Mouse (Mus musculus) megakaryocyte, adult 5-6 weeks (primary cell): ENCODE measurements around the gene Pim1. TPM values are rescaled to one million over a fixed set of nuclear protein-coding genes. Genes with fewer than 3 reads are reported as not detected.
"Not testable (repeated sequence)": the region's sequence is repeated elsewhere in the genome, so short reads cannot be mapped to it uniquely, and the experiment has no call there.

Experiments
- ATAC-seq: 2 replicates; pipeline ENCODE4 v1.8.0; 2016; ENCODE audit warnings: mild to moderate bottlenecking, inconsistent platforms; ENCODE audit not compliant: poor library complexity, severe bottlenecking
- total RNA-seq, 2 experiments: library from RNA; stranded (forward) in 1 of 2; stranded (reverse) in 1 of 2; fragments of 153-499, 151-499 nt in 1 of 2; fragments of 221-1000, 200-1000 nt in 1 of 2; gene quantifications; 2 replicates each; pipeline versions ENCODE4 v1.2.3 to v1.2.4; 2015 to 2017

Pim1 gene
- total RNA-seq, 2 experiments from 2014 or later, result 66.9 to 155 TPM

DNA sequence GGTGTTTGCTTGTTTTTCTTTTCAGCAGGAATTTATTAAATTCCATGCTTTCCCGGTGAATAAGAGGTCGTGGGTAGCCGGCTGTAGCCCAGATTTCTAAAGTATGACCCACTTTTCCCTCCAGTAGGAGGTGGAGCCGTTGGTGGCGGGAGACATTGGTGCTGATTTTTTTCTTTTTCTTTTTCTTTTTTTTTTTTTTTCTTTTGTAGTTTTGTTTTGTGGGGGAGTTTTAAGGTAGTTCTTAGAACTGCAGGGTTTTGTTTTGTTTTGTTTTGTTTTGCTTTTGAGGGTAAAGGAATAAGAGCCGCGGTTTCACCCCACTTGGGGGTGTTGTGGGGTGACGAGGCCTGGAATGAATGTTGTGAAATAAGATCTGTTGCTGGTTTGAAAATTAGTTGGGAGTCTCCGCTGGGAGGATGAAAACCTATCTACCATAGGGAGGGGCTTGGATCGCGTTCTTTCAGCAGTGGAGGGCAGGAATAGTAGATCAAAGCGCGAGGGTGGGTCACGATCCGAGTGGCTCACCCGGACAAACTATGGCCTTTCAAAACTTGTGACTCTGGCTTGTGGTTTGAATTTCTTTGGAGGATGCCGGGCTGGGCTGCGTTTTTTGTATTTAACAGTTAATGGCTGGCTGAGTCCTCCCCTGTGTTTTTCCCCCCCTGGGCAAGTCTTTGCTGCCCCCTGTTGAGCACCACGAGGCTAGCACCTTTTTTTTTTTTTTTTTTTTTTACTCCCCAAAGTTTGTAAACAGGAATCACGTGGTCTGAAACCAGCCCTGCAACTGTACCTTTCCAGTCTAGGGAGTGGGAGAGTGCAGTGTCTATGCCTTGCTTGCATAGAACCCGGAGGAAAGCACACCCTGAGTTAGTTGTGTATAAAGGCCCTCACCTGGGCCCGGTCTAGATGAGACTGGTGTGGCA lies 2.0 kb downstream of the Pim1 start:
- ATAC-seq, result peak; percentile 24

GRCm38 (mm10) chr17:29493461-29493980 lies 3.0 kb downstream of the Pim1 start:
- ATAC-seq, result no peak

DNA sequence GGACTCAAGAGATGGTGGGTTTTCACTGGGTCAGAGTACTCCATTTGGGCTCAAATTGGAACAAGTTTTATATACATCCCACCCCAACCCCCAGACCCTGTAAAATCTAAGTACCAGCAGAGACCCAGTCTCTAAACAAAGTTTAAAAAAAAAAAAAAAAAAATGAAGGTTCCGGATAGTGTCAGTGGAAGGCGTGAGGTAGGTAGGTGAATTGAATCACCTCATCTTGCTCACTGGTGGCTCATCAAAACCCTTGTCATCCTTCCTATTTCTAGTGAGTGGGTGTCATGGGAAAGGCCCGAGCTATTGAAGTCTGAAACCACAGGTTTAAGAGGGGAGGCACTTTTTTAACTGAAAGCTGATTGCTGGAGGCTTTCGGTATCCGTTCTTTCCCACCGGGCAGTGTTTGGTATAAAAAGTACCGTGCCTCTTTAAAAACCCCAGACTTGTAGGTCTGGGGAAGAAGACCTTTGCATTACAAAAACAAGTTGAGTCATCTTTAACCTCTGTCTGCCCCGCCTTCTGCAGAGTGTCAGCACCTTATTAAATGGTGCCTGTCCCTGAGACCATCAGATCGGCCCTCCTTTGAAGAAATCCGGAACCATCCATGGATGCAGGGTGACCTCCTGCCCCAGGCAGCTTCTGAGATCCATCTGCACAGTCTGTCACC lies 3.6 kb downstream of the Pim1 start:
- no peak for ATAC-seq

- no peak for ATAC-seq
These were observed 4.2 kb downstream of the Pim1 start for GRCm38 (mm10) chr17:29494732-29495076.

DNA sequence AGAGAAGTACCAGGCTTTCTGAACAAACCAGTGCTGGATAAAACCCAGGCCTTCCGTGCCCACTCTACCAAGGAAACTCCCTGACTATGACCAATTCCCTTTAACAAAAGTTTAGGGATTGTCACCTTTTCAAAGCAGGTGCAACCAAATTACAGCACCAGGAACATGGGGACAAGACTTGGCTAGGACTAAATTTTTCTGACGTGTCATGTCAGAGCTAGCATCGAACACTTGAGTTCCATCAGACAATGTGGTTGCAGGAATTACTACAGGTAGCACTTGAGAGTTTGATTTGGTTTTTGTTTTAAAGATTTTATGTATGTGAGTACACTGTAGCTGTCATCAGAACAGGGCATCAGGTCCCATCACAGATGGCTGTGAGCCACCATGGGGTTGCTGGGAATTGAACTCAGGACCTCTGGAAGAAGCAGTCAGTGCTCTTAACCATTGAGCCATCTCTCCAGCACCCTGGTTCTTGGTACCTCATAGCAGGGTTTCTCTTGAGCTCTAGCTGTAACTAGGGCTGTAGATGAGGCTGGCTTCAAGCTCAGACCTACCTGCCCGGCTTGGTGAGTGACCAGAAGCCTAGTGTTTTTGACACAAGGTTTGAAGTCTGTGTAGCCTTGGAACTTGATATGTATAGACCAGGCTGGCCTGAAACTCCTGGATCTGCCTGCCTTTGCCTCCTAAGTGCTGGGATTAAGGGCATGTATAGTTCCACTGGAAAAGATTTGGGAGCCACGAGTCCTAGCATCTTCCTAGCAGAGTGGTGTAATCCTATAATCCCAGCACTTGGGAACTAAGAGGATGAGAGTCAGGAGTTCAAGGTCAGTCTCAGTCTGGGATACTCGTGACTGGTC lies 5.9 kb downstream of the Pim1 start:
- no peak for ATAC-seq

GRCm38 (mm10) chr17:29497071-29497354 lies 6.5 kb downstream of the Pim1 start:
- ATAC-seq, result no peak

DNA sequence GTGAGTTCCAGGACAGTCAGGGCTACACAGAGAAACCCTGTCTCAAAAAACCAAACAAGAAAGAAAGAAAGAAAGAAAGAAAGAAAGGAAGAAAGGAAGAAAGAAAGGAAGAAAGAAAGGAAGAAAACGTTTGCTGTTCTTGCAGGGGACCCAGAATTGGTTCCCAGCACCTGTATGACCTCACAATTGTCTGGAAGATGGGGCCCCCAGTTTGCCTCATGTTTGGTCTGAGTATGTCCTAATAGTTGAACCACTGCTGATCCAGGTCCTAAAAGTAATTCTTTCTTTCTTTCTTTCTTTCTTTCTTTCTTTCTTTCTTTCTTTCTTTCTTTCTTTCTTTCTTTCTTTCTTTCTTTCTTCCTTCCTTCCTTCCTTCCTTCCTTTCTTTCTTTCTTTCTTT lies 6.9 kb downstream of the Pim1 start:
- ATAC-seq, result not testable (repeated sequence)

- peak; percentile 64 for ATAC-seq
These were observed 7.5 kb downstream of the Pim1 start for GRCm38 (mm10) chr17:29498028-29498427.

DNA sequence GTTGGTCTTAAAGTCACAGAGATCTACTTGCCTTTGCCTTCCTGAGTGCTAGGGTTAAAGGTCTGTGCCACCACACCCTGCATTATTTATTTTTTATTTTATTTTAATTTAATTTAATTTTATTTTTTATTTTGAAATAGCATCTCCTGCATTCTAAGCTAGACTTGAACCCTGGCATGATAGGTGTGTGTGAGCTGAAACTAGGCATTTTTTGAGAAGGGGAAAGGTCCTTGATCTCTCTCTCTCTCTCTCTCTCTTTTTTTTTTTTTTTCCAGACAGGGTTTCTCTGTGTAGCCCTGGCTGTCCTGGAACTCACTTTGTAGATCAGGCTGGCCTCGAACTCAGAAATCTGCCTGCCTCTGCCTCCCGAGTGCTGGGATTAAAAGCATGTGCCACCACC lies 8.4 kb downstream of the Pim1 start:
- not testable (repeated sequence) for ATAC-seq

- ATAC-seq, result no peak
These were observed 9.0 kb downstream of the Pim1 start for GRCm38 (mm10) chr17:29499511-29499910.

DNA sequence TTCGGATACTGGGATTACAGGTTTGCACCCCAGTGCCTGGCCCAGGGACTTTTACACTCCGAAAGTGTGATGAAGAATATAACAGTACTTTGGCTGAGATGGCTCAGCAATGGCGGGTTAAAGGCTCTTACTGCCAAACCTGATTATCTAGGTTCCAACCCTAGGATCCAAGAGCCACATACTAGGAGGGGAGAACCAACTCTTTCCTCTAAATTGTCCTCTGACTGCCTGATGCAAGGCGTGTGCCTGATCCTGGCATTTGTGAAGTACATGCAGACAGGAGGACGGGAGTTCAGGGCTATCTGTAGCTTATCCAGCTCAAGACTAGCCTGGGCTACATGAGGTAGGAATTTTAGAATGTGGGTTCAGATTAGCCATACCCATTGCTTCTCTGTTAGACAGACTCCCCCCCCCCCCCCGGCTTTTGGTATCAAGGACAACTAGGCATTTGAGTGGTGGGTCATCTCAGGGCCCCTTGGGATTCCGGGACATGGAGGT lies 9.7 kb downstream of the Pim1 start:
- no peak for ATAC-seq

GRCm38 (mm10) chr17:29500802-29501469 lies 10.4 kb downstream of the Pim1 start:
- peak; percentile 66 for ATAC-seq

- ATAC-seq, result no peak
These were observed 11.6 kb downstream of the Pim1 start for GRCm38 (mm10) chr17:29502005-29502668.

DNA sequence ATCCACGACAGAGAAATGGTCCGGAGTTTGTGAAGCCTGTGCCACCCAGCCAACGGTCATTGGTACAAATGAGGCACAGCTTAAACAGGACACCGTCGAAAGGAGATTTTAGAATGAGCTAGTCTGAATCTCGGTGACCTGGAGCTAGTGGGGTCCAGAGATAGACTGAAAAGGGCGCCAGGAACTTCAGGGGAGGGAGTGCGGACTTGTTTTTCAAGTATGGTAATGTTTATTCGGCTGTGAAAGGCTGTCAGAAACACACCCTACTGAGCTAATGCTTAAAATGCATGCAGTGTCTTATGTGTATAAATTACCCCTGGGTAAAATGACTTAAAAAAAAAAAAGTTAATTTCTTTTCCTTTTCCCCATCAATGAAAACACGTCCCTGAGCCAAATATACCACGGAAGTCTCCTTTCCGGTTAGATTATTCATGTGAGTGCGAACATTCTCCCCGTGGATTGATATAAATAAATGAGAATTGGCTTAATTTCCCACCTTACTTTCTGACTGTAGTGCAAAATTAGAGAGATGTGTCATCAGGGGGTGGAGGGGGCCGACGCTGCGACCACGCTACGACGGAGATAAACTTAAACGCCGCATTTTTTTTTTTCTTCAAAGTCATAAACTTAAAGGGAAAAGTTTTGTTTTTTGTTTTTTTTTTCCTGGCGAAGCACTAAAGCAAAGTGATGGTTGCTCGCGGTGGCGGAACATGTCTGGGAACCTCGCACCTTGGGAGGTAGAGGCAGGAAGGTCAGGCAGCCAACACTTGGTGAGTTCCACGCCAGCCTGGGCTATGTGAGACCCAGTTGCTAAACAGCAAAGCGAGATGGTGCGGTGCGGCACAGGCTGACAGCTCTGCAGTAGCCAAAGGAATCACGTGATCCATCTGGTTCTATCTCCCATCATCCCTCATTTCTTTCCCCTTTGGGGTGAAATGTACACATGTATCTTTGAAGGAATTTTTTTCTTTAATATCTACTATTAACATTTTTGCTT lies 12.4 kb downstream of the Pim1 start:
- ATAC-seq, result peak; percentile 28; the same call in 1 of the 2 replicates

- ATAC-seq, result no peak
These were observed 13.1 kb downstream of the Pim1 start for GRCm38 (mm10) chr17:29503700-29504099.

GRCm38 (mm10) chr17:29508927-29509608 lies 18.5 kb downstream of the Pim1 start:
- no peak for ATAC-seq

DNA sequence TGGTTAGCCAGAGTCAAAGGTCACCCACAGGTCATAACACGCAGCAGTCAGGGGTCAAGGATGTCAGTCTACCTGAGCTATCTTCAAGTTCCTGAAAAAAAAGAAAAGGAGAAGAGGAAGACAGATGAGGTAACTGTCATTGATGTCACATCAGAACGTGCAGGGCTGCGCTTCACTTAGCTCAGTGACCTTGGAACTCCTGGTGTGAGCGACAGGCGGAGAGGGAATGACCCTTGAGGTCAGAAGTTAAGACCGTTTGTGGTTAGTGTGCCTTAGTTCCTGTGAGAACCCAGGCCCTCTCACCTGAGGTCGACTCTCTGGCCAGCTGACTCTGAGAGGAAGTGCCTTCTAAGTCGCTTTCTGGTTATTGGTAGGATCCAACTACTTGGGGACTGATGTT lies 20.1 kb downstream of the Pim1 start:
- ATAC-seq, result peak; percentile 86
